Mouse (Mus musculus) cerebellum, postnatal 4 days (tissue): ENCODE data around the gene Lamc2.
A peak's percentile ranks its signal among the peaks of the same experiment; 100 is the strongest.

Experiments used
- DNase-seq, 2 experiments: peaks; one replicate each; pipeline ENCODE4 v3.0.0; 2022; ENCODE audit warnings: low spot score in 2 of 2, mixed read lengths in 1 of 2

The Lamc2 gene

GRCm38 (mm10) chr1:153127622-153128021 lies 58.6 kb downstream of the Lamc2 start:
- no peak for DNase-seq

GRCm38 (mm10) chr1:153126491-153127381 lies 59.5 kb downstream of the Lamc2 start:
- DNase-seq, result no peak

GRCm38 (mm10) chr1:153125287-153126275 lies 60.7 kb downstream of the Lamc2 start:
- no peak for DNase-seq

GRCm38 (mm10) chr1:153124502-153124901 lies 61.7 kb downstream of the Lamc2 start:
- no peak for DNase-seq

GRCm38 (mm10) chr1:153122764-153123163 lies 63.5 kb downstream of the Lamc2 start:
- DNase-seq, result no peak

GRCm38 (mm10) chr1:153121320-153121719 lies 64.9 kb downstream of the Lamc2 start:
- no peak for DNase-seq

GRCm38 (mm10) chr1:153120544-153120943 lies 65.7 kb downstream of the Lamc2 start:
- no peak for DNase-seq

GRCm38 (mm10) chr1:153115315-153115714 lies 70.9 kb downstream of the Lamc2 start:
- no peak for DNase-seq

GRCm38 (mm10) chr1:153111596-153111995 lies 74.7 kb downstream of the Lamc2 start:
- DNase-seq, result no peak

GRCm38 (mm10) chr1:153109836-153110235 lies 76.4 kb downstream of the Lamc2 start:
- no peak for DNase-seq

- no peak for DNase-seq
Measured at GRCm38 (mm10) chr1:153109346-153109745, 76.9 kb downstream of the Lamc2 start.

- DNase-seq, result peak in 1 of 2 experiments; percentile 78
Measured at GRCm38 (mm10) chr1:153107866-153108265, 78.4 kb downstream of the Lamc2 start.

GRCm38 (mm10) chr1:153104804-153105203 lies 81.4 kb downstream of the Lamc2 start:
- no peak for DNase-seq

- no peak for DNase-seq
Measured at GRCm38 (mm10) chr1:153103186-153103554, 83.1 kb downstream of the Lamc2 start.

- DNase-seq, result no peak
Measured at GRCm38 (mm10) chr1:153102296-153103185, 83.7 kb downstream of the Lamc2 start.

- DNase-seq, result peak in 1 of 2 experiments; percentile 26
Measured at GRCm38 (mm10) chr1:153101327-153101880, 84.8 kb downstream of the Lamc2 start.

GRCm38 (mm10) chr1:153100912-153101311 lies 85.3 kb downstream of the Lamc2 start:
- DNase-seq, result no peak

- no peak for DNase-seq
Measured at GRCm38 (mm10) chr1:153098586-153098985, 87.7 kb downstream of the Lamc2 start.

- no peak for DNase-seq
Measured at GRCm38 (mm10) chr1:153097017-153097675, 89.1 kb downstream of the Lamc2 start.
